Mouse (Mus musculus) spleen, postnatal 36 days (tissue): ENCODE data around the gene Mms19.

ENCODE experiments used
- DNase-seq, 2 experiments: peaks; one replicate each; pipeline ENCODE4 v3.0.0; 2022; ENCODE audit warnings: low spot score in 2 of 2, mixed read lengths in 1 of 2

Gene Mms19

GRCm38 (mm10) chr19:41900495-41901090 is 80.4 kb downstream of the Mms19 start:
- DNase-seq: no peak

GRCm38 (mm10) chr19:41898860-41899259 is 82.1 kb downstream of the Mms19 start:
- no peak for DNase-seq

- DNase-seq: no peak
Measured at GRCm38 (mm10) chr19:41896319-41896711, 84.6 kb downstream of the Mms19 start.

GRCm38 (mm10) chr19:41895460-41896318 is 85.3 kb downstream of the Mms19 start, which contains the start of gene Rrp12:
Gene Rrp12, minus strand, starts transcription at chr19:41896173.
- peak; percentile 86 to 88 for DNase-seq

GRCm38 (mm10) chr19:41894959-41895358 is 86.0 kb downstream of the Mms19 start:
- DNase-seq: no peak
